Mouse (Mus musculus): Measurements from ENCODE around the gene Vegfa.
"Not testable (repeated sequence)": the region's sequence is repeated elsewhere in the genome, so short reads cannot be mapped to it uniquely, and the experiment has no call there.

The Vegfa gene

DNA sequence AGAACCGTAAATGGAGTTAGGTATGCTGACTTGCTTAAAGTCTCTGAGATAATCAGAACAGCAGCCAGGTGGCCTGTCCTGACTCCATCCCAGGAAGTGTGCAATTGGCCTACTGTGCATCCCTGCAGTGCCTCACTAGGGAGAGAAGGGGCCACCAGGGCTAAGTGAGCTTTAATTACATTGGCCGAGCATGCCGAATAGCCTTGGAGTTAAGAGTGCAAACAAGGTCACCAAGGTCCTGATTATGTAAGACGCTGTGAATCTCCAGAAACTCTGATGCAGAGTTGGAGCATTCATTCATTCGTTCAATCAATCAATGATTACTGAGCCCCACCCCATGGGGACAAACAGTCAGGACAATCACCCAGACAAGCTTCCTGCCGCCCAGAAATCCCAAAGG is 33.8 kb downstream of the Vegfa start:
- DNase-seq (ENCODE audit: low spot score in 2 of 2): no peak

DNA sequence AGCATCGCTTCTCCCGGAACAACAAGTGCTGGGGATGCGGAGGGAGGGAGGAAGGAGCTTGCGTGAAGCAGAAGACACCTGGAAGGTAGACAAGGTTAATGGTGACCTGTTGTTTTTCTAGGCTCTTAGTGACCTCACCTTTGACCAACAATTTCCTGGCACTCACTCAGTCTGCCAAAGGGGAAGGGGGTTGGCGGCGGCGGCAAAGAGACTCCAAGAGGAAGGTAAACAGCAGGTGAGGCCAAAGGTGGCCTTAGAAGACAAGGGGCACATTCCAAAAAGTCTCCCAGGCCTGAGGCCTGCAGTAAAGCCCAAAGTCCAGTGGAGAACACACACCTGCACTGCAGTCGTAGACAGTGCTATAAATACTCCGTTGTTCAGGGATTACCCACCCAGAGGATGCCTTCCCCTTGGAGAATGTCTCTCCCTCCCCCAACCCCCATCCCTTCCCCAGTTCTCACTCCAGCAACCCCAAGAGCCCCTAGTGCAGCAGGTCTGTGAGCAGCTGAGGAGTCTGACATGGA is 35.2 kb downstream of the Vegfa start:
- no peak for DNase-seq (ENCODE audit: low spot score in 2 of 2)

DNA sequence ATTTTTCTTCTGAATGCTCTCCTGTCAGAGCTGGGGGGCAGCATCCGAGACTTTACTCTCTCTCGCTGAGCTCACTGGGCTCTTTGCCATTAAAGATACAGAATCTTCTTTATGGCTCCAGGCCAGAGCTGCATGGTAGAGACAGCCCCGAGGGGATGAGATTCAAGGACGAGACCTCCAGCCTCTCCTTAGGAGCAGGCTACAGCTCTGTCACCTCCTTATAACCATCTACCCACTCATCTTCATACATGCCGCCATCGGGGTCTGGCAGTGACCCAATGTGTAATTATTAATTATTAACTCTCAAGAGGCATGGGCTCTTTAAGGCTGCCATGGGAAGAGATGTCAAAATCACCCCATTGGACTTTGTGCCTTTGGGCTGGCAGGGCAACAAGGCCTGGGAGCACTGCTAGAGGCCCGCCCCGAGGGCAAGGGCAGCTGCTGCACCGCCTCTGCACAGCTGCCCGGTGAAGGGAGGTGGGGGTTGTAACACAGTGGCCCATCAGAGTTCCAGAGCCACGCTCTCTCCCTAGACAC is 37.8 kb downstream of the Vegfa start:
- no peak for DNase-seq (ENCODE audit: low spot score in 2 of 2)

DNA sequence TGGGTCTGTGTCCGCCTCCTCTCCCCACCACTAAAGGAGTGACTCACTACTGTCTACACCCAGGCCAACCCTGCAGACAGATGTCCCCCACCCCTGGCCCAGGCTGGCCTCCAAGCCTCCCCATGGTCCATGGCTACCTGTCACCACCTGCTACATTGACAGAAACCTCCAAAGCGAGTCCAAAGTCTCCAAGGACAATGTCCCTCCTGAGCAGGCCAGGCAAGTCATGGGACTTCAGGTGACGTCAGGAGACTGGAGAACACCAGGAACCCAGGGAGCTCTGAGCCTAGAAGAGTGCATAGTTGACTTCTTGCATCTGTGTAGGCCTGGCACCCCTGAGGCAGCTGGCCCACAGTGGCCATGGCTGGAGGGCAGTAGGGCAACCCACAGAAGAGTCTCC is 45.3 kb downstream of the Vegfa start:
- no peak for DNase-seq (ENCODE audit: low spot score in 2 of 2)

DNA sequence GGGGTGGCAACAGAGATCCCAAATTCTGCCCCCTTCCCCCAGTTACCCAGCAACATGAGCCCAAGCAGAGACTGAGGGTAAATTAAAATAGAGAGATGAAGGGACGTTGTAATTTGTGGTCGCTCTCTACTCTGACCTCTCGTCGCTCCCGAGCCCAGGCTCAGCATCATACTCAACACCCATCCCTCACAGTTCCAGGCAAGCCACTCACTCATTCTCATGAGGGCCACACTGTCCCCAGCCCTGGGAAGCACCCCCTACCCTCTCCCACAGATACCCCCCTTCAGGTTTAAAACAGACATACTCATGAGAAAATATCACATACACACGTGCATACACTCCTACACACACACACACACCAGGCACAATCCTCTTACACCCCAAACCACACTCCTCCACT is 45.8 kb downstream of the Vegfa start:
- no peak for DNase-seq (ENCODE audit: low spot score in 2 of 2)

DNA sequence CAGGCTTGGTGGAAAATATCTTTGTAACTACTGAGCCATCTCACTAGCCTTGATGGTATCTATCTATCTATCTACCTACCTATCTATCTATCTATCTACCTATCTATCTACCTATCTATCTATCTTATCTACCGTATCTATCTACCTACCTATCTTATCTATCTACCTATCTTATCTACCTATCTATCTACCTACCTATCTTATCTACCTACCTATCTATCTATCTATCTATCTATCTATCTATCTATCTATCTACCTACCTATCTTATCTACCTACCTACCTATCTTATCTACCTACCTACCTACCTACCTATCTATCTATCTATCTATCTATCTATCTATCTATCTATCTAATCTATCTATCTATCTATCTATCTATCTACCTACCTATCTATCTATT is 49.0 kb downstream of the Vegfa start:
- not testable (repeated sequence) for DNase-seq (ENCODE audit: low spot score in 2 of 2)

DNA sequence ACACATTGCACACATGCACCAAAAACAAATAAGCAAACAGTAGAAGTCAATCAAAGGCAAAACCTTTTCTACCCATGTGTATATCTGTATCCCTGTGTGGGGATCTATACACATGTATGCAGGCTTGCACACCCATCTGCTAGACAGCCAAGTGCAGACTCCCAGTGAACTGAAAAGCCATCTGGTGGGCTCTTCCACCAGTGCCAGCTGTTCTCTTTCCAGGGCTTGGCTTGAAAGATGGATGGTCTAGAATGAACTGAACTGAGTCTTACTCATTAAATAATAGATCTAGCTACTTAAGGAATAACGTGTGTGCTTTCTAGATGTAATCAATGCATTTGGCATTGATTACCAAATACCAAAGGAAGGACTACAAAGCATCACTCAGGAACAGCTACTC is 50.3 kb downstream of the Vegfa start:
- DNase-seq (ENCODE audit: low spot score in 2 of 2): no peak

DNA sequence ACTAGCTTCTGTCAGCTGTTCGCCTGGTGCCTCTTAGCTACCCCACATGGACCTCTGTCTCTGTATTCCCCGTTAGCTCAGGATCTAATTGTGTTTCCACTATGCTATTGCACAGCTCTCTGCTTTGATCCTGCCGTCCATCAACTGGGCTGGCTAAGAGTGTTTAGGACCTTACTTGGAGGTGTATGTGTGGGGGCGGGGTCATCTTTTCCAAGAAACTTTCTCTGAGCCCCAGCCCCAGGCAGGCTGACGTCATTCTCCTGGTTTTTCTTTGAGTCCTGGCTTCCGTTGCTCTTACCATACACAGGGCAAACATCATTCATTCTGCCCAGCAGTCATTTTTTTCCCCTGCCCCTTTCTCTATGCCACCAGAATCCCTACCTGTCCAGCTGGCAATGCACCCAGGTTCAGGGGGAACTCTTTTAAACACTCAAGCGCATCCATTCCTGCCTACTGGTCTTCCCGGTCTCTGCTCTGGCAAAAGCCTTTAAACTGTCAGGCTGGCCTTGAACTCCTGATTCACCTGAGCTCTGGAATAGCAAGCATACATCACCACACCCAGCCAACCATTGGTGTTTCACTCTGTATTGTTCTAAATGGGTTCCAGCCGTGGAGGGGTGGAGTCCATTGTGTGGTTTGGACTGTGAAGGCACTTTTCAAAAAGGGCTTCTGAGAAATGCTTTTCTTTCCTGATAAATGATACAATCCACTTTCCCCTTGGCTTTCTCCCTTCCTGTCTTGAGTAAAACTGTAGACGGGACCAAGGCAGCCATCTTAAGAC is 53.0 kb downstream of the Vegfa start:
- no peak for DNase-seq (ENCODE audit: low spot score in 2 of 2)

DNA sequence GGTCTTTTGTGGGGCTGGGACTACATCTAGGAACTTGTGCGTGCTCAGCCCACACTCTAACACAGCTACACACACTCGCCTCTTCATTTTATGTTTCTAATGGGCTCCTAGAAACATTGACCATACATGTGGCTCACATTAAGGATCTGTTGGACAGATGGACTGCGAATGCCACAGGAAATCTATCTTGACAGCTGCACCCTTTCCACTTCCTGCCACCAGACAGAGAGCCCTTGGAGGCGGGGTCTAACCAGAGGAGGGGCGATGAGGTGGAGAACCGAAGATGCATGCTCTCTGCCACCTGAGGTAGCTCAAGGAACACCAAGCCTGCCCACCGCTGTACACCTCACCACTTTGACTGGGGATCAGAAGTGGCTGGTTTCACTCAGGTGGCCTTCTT is 57.7 kb downstream of the Vegfa start:
- DNase-seq (ENCODE audit: low spot score in 2 of 2): no peak

DNA sequence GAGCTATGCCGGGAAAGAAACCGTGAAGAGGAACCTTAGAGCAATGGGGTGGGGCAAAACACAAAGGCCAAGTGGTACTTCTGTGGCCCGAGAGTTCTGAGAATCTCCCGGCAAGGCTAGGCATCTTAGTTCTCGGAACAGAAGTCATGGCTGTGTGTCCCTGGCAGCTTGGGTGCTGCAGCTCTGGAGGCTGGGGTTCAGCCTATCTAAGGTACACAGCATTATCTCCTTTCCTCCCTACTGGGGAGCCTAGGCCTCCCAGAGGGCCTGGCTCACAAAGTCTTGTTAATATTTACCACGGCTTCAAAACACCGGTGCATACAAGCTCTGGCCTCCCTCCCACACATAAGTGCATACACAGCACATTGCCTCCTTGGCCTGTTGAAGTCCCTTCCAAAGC is 59.0 kb downstream of the Vegfa start:
- DNase-seq (ENCODE audit: low spot score in 2 of 2): no peak

DNA sequence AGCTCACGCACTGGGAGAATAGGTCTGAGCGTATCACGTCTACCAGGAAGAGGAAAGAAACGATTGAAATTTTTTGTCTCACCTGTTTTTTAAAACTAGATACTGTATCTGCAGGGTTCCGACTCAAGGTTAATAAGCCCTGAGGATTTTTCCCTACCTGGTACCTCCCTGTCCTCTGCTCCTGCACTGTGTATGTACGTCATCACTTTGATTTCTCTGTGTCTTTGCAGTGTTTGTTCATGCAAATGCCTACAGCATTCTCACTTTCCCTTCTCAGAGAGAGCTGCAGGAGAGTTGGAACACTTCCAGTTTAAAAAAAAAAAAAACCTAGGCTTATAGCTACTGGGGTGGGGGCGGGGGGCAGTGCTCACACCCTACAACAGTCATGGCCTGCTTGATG is 59.8 kb downstream of the Vegfa start:
- DNase-seq (ENCODE audit: low spot score in 2 of 2): no peak

DNA sequence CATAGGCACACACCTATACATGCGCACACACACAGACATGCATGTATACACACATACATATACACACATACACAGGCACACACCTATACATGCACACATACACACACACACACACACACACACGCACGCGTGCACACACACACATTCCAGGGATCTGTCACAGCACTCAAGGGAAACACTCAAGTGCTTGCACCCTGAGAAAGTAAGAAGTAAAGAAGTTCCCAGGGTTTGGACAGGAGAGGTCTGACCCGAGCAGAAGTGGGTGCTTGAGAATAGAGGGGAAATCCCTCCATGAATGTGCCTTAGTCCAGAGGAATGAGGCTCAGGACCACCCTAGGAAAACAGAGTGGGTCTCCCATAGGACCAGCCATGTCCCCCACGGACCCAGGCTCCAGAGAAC is 60.4 kb downstream of the Vegfa start:
- no peak for DNase-seq (ENCODE audit: low spot score in 2 of 2)

DNA sequence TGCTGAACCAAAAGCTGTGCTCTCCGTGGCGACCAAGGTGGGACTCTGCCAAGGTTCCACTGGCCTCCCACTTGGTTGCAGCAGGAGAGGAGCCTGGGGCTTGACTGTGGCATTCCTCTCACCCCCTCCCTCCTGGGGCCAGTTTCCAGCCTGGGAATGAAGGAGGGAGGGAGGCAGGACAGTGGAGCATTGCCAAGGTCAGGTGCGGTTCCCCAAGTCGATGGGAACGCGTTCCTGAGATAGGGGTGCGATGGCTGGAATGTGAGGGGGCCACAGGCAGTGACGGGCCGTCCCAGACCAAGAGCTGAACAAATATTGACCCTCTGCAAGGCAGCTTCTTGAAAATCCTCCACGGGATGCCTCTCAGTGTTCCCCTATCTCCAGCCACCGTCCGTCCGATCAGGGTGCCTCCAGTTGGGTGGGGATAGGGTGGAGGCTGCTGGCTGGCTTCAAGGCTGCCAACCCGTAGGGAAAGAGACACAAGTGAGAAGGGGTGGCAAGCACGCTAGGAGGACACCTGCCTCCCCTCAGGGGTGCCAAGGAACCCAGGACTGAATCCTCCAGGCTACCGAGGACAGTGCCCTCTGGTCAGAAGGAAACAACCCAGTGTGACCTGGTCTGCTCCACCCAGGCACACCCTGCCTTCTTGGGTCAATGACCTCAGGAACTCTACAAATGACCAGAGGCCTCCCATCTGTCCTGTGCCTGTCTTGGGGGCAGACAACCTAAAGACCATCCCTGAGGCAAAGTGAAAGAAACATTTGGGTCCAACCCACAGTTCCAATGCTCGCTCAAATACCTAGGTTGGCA is 61.2 kb downstream of the Vegfa start:
- DNase-seq (ENCODE audit: low spot score in 2 of 2): no peak

DNA sequence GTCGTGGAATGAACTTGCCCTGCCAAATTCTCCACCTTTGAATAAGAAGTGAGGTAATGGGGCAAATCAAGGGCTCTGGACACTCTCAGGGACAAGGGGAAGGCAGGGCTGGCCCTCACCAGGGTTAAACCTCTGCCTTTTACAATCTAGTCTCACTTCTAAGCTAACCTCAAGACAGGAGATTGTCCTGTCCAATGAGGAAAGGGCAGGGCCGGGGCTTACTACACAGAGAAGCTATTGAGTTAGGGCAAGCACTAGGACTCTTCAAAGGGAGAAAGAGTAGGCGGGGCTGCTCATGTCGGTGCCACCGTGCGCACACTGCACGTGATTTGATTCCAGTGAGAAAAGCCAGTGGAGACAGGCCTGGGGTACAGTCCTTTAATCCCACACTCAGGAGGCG is 62.6 kb downstream of the Vegfa start:
- no peak for DNase-seq (ENCODE audit: low spot score in 2 of 2)

DNA sequence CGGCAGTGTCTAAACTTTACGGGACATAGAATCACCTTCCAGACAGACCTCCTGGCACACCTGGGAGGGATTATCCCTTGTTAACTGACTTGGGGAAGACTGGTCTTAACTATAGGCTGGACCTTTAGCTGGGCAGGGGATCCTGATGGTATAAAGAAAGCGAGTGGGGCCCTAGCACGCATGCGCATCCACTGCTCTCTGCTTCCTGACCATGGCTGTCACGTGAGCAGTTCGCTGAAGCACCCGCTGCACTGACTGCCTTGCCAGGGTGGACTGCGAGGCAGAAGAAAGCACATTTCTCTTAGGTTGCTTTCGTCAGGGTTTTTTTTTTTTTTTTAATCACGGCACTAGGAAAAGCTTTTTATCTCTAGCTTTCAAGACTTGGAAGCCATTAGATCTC is 63.8 kb downstream of the Vegfa start:
- no peak for DNase-seq (ENCODE audit: low spot score in 2 of 2)
